Mouse (Mus musculus) heart, embryonic 12.5 days (tissue): ENCODE results near the gene Ubtd1. TPM values are rescaled to one million over a fixed set of nuclear protein-coding genes. Genes with fewer than 3 reads are reported as not detected.

Experiments
- ATAC-seq: fragments of 200-750 bp; cut with Nextera tagmentation; 2 replicates; pipeline ENCODE4 v1.8.0; 2017; ENCODE audit warnings: moderate TSS enrichment, moderate library complexity; ENCODE audit not compliant: insufficient number of reproducible peaks, low FRiP score
- H3K27ac ChIP-seq: fragments of 300-500 bp; sonication (generic); 2 replicates; pipeline ENCODE4 v1.5.1; 2016; ENCODE audit warnings: mild to moderate bottlenecking, moderate library complexity; ENCODE audit not compliant: poor library complexity, severe bottlenecking
- H3K27me3 ChIP-seq: fragments of 300-500 bp; sonication (generic); replicated peaks from 2 replicates; pipeline ENCODE4 v1.6.1; 2016; ENCODE audit warnings: mild to moderate bottlenecking, moderate library complexity
- H3K36me3 ChIP-seq: fragments of 300-500 bp; sonication (generic); 2 replicates; pipeline ENCODE4 v1.6.1; 2016; ENCODE audit warnings: mild to moderate bottlenecking, moderate library complexity
- H3K4me1 ChIP-seq: fragments of 300-500 bp; sonication (generic); replicated peaks from 2 replicates; pipeline ENCODE4 v1.6.1; 2016; ENCODE audit warnings: mild to moderate bottlenecking
- H3K4me2 ChIP-seq: fragments of 300-500 bp; sonication (generic); 2 replicates; pipeline ENCODE4 v1.6.1; 2016; ENCODE audit warnings: mild to moderate bottlenecking, moderate library complexity
- H3K4me3 ChIP-seq: fragments of 300-500 bp; sonication (generic); 2 replicates; pipeline ENCODE4 v1.5.1; 2016; ENCODE audit warnings: mild to moderate bottlenecking
- H3K9ac ChIP-seq: fragments of 300-500 bp; sonication (generic); 2 replicates; pipeline ENCODE4 v1.6.1; 2016; ENCODE audit warnings: mild to moderate bottlenecking, moderate library complexity
- H3K9me3 ChIP-seq: fragments of 300-500 bp; sonication (generic); replicated peaks from 2 replicates; pipeline ENCODE4 v1.6.1; 2016; ENCODE audit warnings: mild to moderate bottlenecking, moderate library complexity
- WGBS: fragments of 180-500 bp; shearing (Covaris S2); methylation state at CpG from one replicate; pipeline ENCODE4 v1.1.7; 2016; 5-methylcytosine and 5-hydroxymethylcytosine counted together
- polyA plus RNA-seq: library from polyadenylated mRNA; unstranded; fragments of >200 nt; fragmentation: Nextera tagmentation; extraction: Ambion mirVana; gene quantifications from 2 replicates; pipeline ENCODE4 v1.2.1, GENCODE M21; 2016

Ubtd1 gene
- polyA plus RNA-seq = 13.8 and 16.1 TPM in 2 replicates

DNA sequence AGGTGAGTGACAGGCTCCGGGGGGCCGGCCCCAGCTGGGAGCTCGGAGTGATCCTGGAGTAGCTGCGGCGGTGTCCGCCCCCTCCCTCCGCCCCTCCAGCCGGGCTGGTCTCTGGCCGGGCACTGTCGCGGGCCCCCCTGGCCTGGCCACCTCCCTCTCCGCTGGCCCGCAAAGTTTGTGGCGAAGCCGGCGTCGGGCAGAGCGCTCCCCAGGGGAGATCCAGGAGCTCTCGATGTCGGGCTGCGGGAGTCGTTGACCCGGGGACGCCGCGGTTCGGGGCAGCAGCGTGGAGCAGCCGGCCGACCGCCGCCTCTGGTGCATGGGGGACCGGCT is at the start of gene Ubtd1:
Gene Ubtd1, plus strand, starts transcription at position 169 of the 333 bp plus-strand sequence.
- no peak; the same call in 1 of the 2 replicates for ATAC-seq
- Histone ChIP-seq H3K4me3 (peak within 1 kb of the TSS; percentile 68), H3K4me2 (peak within 1 kb of the TSS; percentile 88), H3K27ac (peak within 1 kb of the TSS; percentile 87), H3K36me3 (no peaks in the 10 kb centered on the region), H3K4me1 (peaks cover 16% of the 10 kb centered on the region), H3K27me3 (no peaks in the 10 kb centered on the region), H3K9me3 (no peaks in the 10 kb centered on the region), H3K9ac (peak within 1 kb of the TSS; percentile 89)
- WGBS = 0% methylated on average over 33 of the region's 33 CpGs

DNA sequence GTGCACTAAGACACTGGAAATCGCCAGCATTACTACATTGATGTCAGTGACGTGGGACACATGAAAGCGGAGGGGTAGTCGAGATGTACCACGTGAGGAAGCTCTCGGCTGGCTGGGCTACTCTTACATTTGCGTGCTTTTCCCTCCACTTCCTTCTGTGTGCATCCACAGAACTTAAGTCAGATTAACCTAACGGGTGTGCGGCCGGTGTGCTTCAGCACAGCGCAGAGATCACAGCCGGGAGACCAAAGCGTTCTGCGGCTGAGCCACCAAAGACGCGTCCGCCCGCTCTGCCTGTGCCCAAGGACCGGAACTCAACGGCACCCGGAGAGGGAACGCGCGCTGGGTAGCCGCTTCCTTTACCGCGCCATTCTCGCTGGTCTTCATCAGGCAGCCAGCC is 48.9 kb upstream of the Ubtd1 start:
- Histone ChIP-seq H3K9ac (peak overlapping the region; percentile 81), H3K27ac (no peak overlapping the region; the same call in 1 of the 2 replicates), H3K9me3 (no peaks in the 10 kb centered on the region), H3K4me1 (peaks cover 13% of the 10 kb centered on the region), H3K36me3 (peaks cover 28% of the 10 kb centered on the region), H3K27me3 (no peaks in the 10 kb centered on the region), H3K4me3 (peak overlapping the region; percentile 80), H3K4me2 (peak overlapping the region; percentile 76)
- under 1% methylated on average over 28 of the region's 28 CpGs for WGBS
- peak; percentile 36 for ATAC-seq

DNA sequence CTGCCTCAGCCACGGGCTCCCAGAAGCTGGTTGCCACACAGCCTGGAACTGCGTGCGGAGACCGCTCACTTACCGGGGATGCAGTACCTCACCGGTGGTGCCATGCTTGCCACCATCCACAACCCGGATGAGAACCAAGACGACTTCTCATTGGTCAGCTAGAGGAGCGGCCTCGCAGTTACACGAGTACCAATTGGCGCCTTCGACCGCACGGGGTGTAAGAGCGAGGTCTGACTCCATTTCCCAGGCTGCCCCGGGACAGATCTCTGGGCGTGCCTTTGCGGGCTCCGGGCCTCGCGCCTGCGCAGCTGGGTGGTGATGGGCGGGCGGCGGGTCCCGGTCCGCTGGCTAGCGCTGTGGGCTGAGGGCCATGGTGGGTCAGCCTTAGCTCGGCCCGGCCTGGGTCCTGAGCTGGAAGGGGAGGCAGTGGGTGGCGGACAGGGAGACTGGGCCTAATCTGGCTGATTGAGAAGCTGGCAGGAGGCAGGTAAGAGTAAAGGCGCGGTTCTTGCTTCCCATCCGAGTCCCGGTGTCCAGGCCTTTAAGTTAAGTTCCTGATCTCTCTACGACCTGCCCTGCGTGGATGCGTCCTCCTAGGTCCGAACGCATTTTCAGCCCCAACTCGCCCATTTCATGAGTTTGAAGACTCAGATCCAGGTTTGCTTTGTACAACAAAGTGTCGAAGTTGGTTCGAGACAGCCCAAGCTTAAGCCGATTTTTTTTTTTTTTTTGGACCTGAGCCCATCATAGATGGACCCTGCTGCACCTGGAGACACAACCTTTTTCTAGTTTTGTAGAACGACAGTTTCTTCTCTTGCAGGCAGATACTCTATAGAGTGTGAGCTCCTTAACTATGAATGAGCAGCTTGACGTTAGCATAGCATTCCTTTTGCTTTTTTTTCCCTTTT is 48.1 kb upstream of the Ubtd1 start, which contains the start of the genes Exosc1 and Zdhhc16:
Gene Exosc1, minus strand, starts transcription at position 245 of the 908 bp plus-strand sequence.
Gene Zdhhc16, plus strand, starts transcription at position 302 of the 908 bp plus-strand sequence.
- Histone ChIP-seq H3K4me3 (peak within 1 kb of the TSS; percentile 80), H3K9ac (peak within 1 kb of the TSS; percentile 81), H3K9me3 (no peaks in the 10 kb centered on the region), H3K4me1 (peaks cover 13% of the 10 kb centered on the region), H3K27ac (no peak within 1 kb of the TSS; the same call in 1 of the 2 replicates), H3K4me2 (peak within 1 kb of the TSS; percentile 77), H3K27me3 (no peaks in the 10 kb centered on the region), H3K36me3 (peaks cover 29% of the 10 kb centered on the region)
- ATAC-seq = peak; percentile 100
- WGBS = under 1% methylated on average over 47 of the region's 47 CpGs

DNA sequence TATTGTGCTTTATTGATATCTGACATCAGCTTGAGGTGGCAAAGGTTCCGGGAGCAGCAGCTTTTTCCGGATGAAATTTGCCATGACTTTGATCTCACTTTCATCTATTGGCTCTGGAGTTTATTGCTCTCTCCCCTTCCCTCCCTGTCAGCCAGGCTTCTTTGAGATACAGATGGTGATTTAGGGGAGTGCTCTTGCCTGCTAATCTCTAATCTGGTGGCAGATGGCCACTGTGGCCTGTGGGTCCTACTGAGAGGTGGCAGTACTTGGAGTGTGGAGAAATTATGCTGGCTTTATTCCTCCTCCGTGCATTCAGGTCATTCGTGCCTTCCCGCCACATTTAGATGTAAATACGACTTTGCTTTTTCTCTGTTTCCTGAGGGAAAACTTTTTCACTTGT is 47.4 kb upstream of the Ubtd1 start:
- Histone ChIP-seq H3K4me3 (peak overlapping the region; percentile 80), H3K4me1 (peaks cover 13% of the 10 kb centered on the region), H3K27ac (no peak overlapping the region), H3K27me3 (no peaks in the 10 kb centered on the region), H3K9ac (peak overlapping the region; percentile 80), H3K36me3 (peaks cover 34% of the 10 kb centered on the region), H3K9me3 (no peaks in the 10 kb centered on the region), H3K4me2 (peak overlapping the region; percentile 77)
- WGBS = 37% methylated on average over 6 of the region's 6 CpGs
- no peak for ATAC-seq

DNA sequence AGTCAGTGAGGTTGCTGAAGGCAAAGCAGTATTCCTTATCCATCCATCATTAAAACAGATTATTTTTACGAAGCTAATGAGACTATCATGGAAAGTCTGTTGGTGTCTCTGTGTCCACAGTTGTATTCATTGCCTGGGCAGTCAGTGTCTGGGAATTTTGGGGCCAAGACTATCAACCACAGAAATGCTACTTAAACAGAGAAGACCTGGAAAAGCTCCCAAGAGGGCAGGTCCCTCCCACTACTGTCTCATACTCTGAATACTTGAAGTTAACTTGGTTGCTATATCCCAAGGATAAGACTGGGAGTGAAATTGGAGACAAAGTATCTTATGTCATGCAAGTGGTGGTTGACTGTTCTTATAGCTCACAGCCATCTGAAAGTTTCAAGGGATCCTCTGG is 45.6 kb upstream of the Ubtd1 start:
- no peaks in the 10 kb centered on the region for H3K27me3 ChIP-seq
- H3K9ac ChIP-seq = no peak overlapping the region
- no peak overlapping the region for H3K4me3 ChIP-seq
- peaks cover 37% of the 10 kb centered on the region for H3K36me3 ChIP-seq
- no peaks in the 10 kb centered on the region for H3K9me3 ChIP-seq
- no peak for ATAC-seq
- H3K4me2 ChIP-seq = no peak overlapping the region
- WGBS = 76% methylated on average over 1 of the region's 1 CpGs
- H3K4me1 ChIP-seq = peaks cover 13% of the 10 kb centered on the region
- no peak overlapping the region for H3K27ac ChIP-seq

GRCm38 (mm10) chr19:41938539-41938938 is 43.0 kb upstream of the Ubtd1 start:
- no peak for ATAC-seq
- no peak overlapping the region for H3K9ac ChIP-seq
- H3K4me2 ChIP-seq = no peak overlapping the region
- no peaks in the 10 kb centered on the region for H3K9me3 ChIP-seq
- WGBS = 85% methylated on average over 5 of the region's 5 CpGs
- H3K4me3 ChIP-seq = no peak overlapping the region
- H3K27ac ChIP-seq = no peak overlapping the region
- peaks cover 8% of the 10 kb centered on the region for H3K4me1 ChIP-seq
- H3K27me3 ChIP-seq = no peaks in the 10 kb centered on the region
- H3K36me3 ChIP-seq = peaks cover 58% of the 10 kb centered on the region

GRCm38 (mm10) chr19:41943841-41944240 is 37.7 kb upstream of the Ubtd1 start:
- Histone ChIP-seq H3K4me3 (no peak overlapping the region), H3K27me3 (no peaks in the 10 kb centered on the region), H3K27ac (no peak overlapping the region), H3K4me2 (no peak overlapping the region), H3K9me3 (no peaks in the 10 kb centered on the region), H3K9ac (no peak overlapping the region), H3K36me3 (peaks cover 95% of the 10 kb centered on the region), H3K4me1 (no peaks in the 10 kb centered on the region)
- no peak for ATAC-seq
- WGBS = 85% methylated on average over 7 of the region's 7 CpGs

DNA sequence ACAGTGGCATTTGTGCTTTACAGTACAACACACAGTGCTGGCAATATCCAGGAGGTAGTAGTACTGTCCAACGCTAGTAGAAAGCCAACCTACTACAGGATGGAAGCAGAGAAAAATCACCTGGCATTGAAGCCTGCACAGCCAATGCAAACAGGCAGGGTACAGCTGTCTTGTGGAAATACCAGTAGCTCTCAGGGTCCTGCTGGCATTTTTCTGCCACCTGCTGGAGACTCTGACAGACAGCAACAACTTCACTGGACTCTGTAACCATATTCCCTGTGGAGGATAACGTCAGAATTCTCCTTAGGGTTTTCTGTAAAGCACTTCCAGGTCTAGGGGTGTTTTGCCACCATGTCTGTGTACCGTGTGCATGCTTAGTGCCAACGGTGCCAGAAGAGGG is 29.3 kb upstream of the Ubtd1 start:
- ATAC-seq = no peak
- Histone ChIP-seq H3K4me3 (no peak overlapping the region), H3K36me3 (peaks cover 99% of the 10 kb centered on the region), H3K9me3 (no peaks in the 10 kb centered on the region), H3K4me1 (no peaks in the 10 kb centered on the region), H3K4me2 (no peak overlapping the region), H3K9ac (no peak overlapping the region), H3K27ac (no peak overlapping the region), H3K27me3 (no peaks in the 10 kb centered on the region)
- 76% methylated on average over 4 of the region's 4 CpGs for WGBS

DNA sequence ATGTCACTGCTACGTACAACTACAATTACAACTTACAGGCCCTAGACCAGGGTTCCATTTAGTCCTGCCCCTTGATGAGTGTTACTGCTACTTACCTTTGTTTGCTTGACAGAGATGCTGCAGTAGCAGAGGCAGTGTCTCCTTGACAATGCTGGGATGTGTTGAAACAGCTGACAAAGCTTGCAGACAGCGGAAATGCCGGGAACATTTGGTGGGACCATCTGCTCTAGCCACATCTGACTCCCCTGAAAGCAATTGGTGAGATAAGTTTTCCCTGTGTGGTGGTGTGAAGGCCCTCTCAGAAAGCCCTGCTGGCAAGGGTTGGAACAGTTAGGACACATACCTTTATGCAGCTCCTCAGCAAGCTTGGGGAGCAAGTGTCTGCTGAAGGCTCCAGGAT is 28.0 kb upstream of the Ubtd1 start:
- Histone ChIP-seq H3K9ac (no peak overlapping the region), H3K4me1 (no peaks in the 10 kb centered on the region), H3K4me2 (no peak overlapping the region), H3K9me3 (no peaks in the 10 kb centered on the region), H3K36me3 (peaks cover 97% of the 10 kb centered on the region), H3K27me3 (no peaks in the 10 kb centered on the region), H3K27ac (no peak overlapping the region), H3K4me3 (no peak overlapping the region)
- no peak for ATAC-seq
- 88% methylated on average over 3 of the region's 3 CpGs for WGBS

DNA sequence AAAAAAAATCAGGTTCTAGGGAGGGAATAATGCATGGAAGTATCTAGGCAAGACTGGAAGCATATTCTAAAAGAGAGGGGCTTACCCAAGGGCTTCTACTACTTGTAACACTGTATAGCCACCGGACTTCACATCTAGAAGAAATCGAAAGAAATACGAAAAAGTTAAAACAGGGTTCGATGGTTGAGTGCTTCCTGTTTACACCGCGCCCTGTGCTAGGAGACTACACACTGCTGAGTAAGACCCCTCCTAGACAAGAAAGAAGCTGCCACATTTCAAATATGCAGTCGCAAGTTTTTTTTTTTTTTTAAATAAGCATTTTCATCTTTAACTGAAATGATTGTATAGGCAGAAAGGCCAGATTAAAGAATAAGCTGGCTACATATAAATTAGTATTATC is 11.9 kb upstream of the Ubtd1 start:
- H3K36me3 ChIP-seq = peaks cover 48% of the 10 kb centered on the region
- H3K4me2 ChIP-seq = no peak overlapping the region
- H3K4me1 ChIP-seq = peaks cover 5% of the 10 kb centered on the region; the same call in 1 of the 2 replicates
- H3K9me3 ChIP-seq = no peaks in the 10 kb centered on the region
- WGBS = 92% methylated on average over 7 of the region's 7 CpGs
- H3K27me3 ChIP-seq = no peaks in the 10 kb centered on the region
- no peak overlapping the region for H3K9ac ChIP-seq
- ATAC-seq = no peak
- no peak overlapping the region for H3K27ac ChIP-seq
- H3K4me3 ChIP-seq = no peak overlapping the region

DNA sequence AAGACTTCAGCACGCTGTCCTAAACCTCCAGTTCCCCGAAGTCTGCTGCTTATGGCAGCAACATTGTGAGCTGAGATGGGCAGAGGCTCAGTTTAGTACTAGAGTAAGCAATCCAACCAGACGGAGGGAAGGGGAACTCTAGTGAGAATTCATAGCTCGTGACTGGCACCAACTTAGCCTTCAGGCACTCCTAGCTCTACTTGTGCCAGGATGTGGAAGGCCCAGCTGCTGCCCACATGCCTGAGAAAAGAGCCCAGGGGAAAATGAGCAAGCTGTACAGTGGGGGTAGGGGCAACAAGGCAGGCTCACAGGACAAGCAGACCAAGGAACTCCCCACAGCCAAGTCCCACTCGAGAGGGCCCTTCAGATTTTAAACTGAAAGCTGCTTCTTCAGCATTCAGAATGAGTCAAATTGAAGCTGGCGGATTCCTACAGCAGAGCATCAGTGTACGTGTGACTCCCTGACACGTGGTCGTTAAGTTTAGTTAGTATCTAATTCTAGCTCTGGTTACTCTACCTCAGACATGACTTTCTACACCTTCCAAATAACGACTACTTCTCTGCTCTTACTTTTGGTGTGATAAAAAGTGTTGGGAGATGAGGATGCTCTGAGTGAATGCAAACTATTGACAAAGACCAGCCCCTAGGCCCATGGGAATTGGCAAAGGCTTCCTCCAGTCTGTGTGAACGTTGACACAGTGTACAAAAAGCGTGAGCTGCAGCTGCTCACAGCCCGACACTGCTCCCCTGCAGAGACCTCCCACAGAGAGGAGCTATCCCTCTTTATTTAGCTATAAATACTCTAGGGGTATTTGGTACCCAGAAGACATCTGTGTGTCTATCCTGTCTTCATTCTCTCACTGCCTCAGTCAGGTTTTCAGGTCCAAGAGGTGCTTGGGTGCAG is 7.4 kb upstream of the Ubtd1 start:
- Histone ChIP-seq H3K27me3 (no peaks in the 10 kb centered on the region), H3K36me3 (peaks cover 5% of the 10 kb centered on the region), H3K4me1 (peaks cover 5% of the 10 kb centered on the region; the same call in 1 of the 2 replicates), H3K9ac (no peak overlapping the region), H3K4me3 (no peak overlapping the region), H3K27ac (no peak overlapping the region), H3K4me2 (no peak overlapping the region), H3K9me3 (no peaks in the 10 kb centered on the region)
- no peak for ATAC-seq
- WGBS = 70% methylated on average over 13 of the region's 13 CpGs
